Mouse (Mus musculus) granulocyte monocyte progenitor cell, adult 5-6 weeks (primary cell): ENCODE results near the gene Pip4p1. TPM values are rescaled to one million over a fixed set of nuclear protein-coding genes. Genes with fewer than 3 reads are reported as not detected.
"Not testable (repeated sequence)": the region's sequence is repeated elsewhere in the genome, so short reads cannot be mapped to it uniquely, and the experiment has no call there.

Experiments
- ATAC-seq: replicated peaks from 2 replicates; pipeline ENCODE4 v1.8.0; 2016; ENCODE audit warnings: mild to moderate bottlenecking, moderate TSS enrichment, inconsistent platforms; ENCODE audit not compliant: poor library complexity, severe bottlenecking
- total RNA-seq, 2 experiments: library from RNA; stranded (forward) in 1 of 2; stranded (reverse) in 1 of 2; fragments of 200-712, 200-1000 nt in 1 of 2; fragments of >200 nt in 1 of 2; fragmentation: Nextera tagmentation in 1 of 2; gene quantifications; 2 replicates each; pipeline ENCODE4 v1.2.3; 2014 to 2017

Gene Pip4p1
- total RNA-seq (2014; fragmentation: Nextera tagmentation) (48.4 and 72.7 TPM in 2 replicates), total RNA-seq (2017) (20.9 and 25.0 TPM in 2 replicates)

DNA sequence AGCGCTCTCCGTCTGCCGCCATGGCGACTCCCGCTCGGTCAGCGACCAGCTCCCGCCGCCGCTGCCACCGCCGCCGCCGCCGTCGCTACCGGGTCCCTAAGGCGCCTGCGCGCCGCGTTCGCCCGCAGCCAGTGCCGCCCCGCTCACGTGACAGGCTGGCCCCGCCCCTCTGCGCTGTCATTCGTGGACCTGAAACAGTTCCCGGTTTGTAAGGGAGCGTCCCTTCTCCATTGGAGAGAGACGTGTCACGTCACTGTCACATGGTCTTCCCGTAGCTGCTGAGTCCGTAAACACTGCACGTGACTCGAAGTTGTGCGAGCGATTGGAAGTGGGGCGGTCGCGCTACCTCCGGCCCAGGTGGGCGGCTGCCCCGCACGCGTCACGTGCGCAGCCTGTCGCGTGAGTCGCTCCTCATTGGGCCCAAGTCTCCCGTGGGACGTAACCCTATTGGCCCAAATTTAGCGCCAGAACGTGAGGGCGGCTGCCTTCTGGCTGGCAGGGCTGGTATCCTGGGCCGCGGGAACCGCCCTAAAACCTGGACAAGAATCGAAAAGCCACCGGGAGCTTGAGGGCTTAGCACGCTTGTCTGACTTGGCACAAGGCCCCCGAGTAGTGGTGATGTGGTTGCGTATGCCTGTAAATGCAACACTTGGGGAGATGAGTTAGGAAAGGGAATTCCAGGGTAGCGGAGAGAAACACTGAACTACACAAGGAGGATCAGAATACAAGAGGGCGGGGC is at the start of gene Pip4p1, which contains the start of gene Pnp:
TSS of gene Pip4p1 (minus strand) at position 103 of the 739 bp plus-strand sequence.
TSS of gene Pnp (plus strand) at position 329 of the 739 bp plus-strand sequence.
- ATAC-seq: peak; percentile 88

DNA sequence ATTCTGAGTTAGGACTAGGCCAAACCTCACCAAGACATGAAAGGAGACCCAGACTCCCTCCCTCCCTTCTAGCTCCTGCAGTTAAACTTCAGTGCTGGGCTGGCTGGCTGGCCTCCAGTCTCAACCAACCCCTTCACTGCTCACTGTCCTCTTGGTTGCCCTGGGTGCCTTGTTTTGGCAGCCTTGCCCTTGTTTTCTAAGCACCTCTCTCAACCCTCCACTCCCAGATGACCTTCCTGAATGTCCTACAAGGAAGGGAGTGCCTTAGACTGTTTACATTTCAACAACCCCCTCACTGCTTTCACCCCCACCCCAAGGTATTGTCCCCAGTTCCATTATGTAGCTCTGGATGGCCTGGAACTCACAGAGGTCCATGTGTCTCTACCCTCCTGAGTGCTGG is 49.0 kb upstream of the Pip4p1 start:
- ATAC-seq: no peak

DNA sequence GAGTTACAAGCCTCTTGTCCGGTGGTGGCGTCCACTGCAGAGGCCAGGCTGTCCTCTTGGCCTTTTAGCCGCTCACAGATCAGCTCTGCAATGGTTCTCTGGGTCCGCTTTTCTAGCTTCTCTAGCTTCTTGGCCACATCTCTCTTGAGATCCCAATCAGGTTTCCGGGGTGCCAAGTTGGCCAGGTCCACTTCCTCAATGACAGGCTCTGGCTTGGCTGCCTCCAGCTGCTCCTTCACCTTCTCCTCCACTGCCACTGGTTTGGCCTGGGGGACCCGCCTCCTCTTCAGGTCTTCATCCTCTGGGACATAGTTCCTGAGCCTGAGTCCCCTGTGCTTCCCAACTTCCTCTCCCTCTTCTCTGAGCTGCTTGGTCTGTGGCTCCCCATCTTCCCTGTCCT is 47.8 kb upstream of the Pip4p1 start:
- peak; percentile 74 for ATAC-seq

DNA sequence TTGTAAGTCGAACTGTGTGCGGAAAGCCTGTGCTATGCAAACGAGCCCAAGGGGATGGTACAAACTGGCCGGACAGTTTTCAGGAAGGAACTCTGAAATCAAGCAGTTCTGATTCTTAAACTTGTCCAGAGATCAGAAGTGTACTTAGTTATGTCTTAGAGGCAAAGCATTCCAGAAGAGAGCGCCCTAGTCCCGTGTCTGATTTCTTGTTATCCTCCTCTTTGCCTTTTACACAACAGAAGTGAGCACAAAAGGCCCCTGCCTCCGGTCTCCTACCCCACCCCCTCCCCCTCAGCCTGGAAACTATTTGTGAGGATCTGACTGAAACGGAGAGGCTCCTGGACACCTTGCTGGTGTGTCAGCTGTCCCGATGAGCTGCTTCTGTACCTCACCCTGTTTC is 46.0 kb upstream of the Pip4p1 start:
- ATAC-seq: no peak

DNA sequence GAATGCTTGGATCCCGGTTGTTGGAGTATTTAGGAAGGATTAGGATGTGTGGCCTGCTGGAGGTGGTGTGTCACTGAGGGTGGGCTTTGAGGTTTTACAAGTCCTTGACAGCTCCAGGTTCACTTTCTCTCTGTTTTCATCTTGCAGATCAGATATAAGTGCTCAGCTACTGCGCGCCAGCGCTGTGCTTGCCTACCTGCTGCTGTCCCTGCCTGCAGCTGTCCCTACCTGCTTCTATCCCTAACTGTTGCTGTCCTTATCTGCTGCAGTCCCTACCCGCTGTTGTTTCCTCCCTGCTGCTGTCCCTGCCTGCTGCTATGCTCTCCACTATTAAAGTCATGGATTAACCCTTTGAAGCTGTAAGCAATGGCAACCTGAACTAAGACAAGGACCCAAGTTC is 44.3 kb upstream of the Pip4p1 start:
- no peak for ATAC-seq

DNA sequence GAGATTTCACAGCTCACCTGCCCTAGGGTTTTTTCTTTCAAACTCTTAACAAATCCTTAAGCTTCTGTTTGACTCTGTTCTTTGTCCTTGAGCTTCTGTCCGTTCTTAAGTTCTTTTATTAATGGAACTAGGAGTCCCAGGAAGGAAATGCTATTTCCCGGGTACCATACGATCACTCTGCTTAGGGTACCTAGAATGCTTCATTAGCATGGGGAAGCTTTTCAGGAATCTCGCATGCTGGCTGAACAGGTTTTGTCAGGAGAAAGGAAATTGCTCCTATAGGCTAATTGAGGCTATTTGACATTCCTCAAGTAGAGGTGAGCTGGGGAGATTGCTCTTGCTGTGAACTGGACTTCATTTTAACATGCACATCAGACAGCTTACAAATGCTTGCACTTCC is 43.0 kb upstream of the Pip4p1 start:
- ATAC-seq: no peak

DNA sequence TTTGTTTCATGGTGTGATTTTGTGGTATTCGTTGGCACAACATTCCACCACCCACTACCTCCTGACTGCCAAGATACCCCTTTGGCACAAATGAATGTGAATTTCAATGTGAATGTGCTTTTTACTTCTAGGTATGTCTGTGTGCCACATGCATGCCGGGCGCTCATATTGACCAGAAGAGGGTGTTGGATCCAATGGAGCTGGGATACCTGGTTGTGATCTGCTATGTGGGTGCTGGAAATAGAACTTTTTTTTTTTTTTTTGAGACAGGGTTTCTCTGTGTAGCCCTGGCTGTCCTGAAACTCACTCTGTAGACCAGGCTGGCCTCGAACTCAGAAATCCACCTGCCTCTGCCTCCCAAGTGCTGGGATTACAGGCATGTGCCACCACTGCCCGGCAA is 42.4 kb upstream of the Pip4p1 start:
- ATAC-seq: not testable (repeated sequence)

DNA sequence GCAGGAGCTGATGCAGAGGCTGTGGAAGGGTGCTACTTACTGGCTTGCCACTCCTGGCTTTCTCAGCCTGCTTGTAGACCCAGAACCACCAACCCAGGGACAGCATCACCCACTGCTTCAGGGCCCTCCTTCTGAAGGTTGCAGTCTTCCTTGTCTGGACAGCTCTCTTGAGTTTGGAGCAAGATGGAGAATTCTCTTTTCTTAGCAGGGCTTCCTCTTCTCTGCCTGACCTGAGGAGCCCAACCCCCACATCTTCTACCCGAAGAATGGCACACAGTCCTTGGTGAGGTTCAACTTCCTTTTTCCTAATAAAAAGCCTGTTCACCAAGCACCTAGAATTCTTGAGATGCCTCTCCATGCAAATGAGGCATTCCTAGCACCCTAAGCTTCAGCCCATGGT is 40.2 kb upstream of the Pip4p1 start:
- peak; percentile 69 for ATAC-seq

DNA sequence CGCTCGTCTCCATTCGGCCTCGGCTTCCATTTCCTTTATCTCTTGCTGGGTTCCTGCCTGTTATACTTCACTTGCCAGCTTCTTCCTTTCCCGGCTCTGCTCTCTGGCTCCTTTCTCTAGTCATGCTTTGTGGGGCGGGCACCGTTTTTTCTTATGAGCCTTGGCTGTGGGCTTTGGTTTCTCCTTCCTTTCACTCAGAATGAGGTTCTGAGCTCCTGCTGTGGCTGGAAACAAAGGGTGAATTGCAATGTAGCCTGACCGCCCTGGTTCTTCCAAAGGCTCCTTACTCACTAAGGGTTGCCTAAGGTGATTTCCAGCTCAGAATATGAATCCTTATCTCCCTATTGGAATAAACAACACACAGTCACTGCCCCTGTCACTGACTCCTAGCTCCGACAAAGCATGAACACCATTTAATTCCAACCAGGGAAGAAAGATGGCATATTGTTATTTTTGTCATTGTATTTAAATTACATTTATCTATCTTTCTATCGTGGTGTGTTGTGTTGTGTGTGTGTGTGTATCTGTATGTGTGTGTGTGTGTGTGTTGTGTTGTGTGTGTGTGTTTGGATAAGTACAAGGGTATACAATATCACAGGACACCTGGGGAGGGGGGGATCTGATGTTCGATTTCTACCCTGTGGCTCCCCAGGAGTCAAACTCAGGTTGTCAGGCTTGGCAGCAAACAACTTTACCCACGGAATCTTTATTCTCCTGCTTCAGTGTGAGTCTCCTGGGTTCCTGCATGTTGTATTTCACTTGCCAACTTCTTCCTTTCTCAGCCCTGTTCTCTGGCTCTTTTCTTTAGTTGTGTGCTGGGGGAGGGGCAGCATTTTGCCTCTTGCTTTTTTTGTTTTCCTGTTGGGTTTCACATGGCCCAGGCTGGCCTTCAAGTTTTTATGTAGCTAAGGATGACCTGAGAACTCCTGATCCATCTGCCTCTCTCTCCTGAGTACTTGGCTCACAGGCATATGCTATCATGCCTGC is 39.2 kb upstream of the Pip4p1 start:
- peak; percentile 11; the same call in 1 of the 2 replicates for ATAC-seq

DNA sequence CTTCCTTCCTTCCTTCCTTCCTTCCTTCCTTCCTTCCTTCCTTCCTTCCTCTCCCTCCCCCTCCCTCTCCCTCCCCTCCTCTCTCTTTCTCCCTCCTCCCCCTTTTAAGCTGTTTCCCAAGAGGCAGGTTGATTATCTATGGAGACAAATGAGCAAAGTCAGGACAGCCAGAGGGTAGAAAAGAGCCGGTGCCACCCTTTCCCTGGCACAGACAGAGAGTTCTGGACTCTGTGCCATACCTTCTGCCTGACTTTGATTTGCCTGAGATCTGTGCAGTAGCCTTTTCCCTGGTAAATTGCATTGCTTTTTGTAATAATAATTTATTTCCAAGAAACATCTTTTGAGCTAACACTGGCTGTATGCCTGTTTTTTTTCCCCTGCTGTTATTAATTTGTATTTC is 38.4 kb upstream of the Pip4p1 start:
- ATAC-seq: no peak

DNA sequence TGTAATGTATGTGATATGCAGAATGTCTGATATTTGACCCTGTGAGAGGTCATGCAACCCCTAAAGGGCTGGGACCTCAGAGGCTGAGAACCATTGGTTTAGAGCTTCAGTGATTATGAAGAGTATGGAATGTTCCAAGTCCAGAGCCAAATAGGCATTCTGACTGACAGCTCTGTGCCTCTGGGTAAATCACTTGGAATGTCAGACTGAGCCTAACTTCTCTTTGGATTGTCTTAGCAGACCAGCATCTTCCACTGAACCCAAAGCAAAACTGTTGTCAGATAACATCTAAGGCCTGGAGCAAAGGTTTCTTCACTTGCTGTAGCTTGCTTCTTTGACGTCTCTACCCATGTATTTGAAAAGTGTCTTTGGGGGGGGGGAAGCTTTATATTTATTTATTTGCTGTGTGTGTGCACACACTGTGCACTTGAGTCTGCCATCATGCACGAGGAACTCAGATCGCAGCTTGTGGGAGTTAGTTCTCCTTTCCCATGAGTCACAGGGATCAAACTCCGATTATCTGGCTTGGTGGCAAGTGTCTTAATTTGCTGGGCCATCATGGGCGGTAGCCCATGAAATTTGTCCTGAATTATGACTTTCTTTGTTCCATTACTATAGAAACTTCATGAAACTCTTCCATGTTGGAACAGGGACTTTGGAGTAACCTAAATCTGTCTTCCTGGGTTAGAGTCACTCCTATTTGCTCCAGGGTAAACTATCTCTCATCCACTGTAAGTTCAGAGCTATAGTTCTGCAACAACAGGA is 37.7 kb upstream of the Pip4p1 start:
- ATAC-seq: 0 out of 2 replicates have a peak, but pooled peaks have one; percentile 37

DNA sequence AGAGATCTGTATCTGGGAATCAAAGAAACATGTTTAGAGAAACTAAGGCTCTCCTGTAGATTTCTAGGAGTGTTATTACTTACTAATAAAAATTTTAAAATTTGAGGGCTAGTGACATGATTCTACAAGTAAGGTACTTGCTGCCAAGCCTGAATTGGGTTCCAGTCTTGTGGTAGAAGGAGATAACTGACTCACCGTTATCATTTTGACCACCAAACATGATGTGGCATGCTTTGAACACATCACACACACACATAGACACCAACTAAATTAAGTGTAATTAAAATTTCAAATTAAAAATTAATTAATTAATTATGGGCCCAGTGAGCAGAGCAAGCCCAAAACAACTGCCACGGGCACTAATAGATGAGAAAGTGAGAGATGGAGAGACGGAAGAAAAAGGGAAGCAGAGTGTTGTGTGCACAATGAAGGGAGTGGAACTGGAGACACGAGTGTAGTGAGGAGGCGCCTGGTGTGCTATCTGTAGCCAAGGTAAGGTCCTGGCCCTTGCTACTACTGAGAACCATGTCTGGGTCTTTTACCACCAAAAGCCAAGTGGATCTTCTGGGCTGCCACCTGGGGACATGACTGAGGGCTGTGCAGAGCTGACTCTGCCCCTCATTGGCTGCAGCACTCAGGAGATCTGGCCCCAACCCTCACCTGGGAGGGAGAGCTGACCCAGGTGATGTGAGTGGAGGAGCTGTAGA is 27.8 kb upstream of the Pip4p1 start:
- not testable (repeated sequence) for ATAC-seq

DNA sequence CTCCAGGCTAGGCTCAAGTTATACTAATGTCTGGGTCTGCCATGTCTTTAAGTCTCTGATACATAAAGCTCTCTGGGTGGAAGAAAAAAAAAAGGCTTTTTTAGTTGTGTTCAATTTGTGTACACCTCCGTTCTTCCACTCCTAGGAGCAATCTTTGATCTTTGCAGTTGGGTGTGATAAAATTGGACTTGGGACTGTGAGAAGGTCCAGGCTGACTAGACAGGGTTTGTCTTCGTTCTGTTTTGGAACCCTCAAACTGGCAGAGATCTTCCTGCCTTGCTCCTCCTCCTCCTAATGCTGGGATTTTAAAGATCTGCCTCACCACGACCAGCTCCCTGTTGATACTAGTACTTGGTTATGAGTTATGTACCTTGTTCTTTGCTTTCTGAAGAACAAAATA is 26.5 kb upstream of the Pip4p1 start:
- ATAC-seq: not testable (repeated sequence)

DNA sequence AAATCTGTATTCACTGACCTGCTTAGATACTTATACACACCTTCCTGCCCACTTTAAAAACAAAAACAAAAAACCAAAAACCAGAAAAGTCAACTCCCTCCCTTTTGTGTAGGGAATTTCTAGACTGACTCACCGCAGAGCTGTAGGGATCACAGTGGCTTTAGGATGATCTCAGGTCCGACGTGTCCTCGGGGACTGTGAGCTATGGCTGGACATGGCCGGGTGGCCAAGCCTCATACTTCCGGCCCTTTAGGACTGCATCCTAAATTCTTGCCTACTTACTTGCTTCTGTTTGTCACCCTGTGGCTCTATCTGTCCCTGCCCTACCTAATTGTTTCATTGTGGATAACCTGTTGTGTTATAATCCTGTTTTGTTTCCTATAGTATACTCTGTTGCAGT is 26.1 kb upstream of the Pip4p1 start:
- ATAC-seq: not testable (repeated sequence)

DNA sequence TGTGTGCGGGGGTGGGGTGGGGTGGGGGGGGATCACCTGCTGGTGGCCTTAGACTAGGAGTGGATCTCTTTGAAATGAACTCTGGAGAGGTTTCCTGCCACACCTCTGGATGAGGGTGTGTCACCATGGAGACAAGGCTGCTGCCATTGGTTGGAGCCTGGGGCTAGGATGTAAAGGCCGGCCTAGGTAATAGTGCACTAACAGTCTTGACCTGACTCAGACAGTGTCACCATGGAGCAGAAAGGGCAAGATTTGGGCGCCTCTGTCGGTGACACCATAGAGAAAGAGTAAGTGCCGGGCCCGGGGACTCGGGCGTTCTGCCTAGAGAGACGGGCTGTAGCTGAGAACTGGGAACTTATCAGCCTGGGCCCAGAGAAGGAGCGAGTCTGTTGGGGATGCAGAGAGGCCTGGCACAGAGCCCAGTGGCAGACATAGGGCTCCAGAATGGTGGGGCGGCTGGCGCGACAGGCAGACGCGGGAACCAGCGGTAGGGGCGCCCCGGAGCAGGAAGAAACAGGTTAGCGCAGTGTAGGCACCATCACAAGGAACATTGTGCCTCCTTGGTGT is 25.4 kb upstream of the Pip4p1 start, which contains the start of gene Pnp2:
TSS of gene Pnp2 (plus strand) at position 51 of the 567 bp plus-strand sequence.
- peak; percentile 65 for ATAC-seq

DNA sequence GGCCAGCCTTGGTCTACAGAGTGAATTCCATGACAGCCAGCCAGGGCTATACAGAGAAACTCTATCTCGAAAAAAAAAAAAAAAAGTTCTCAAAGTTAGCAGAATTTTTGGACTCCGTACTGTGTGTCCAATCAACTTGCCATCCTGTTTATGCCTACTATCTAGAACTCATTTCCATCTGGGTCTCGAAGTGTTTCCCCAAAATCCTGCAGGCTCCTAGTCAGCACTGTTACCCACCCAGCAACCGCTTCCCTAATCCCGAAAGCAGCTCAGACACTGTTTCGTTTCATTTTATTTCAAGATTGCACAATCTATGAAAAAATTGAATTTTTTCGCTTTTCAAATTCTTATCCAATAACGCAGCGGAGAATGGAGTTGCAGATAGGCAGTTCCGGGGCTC is 24.8 kb upstream of the Pip4p1 start:
- ATAC-seq: peak; percentile 45

DNA sequence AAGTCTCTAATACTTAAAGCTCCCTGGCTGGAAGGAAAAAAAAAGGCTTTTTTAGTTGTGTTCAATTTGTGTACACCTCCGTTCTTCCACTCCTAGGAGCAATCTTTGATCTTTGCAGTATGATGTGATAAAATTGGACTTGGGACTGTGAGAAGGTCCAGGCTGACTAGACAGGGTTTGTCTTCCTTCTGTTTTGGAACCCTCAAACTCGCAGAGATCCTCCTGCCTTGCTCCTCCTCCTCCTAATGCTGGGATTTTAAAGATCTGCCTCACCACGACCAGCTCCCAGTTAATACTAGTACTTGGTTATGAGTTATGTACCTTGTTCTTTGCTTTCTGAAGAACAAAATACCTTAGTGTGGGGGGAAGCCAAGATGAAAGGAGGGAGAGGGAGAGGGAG is 14.9 kb upstream of the Pip4p1 start:
- ATAC-seq: not testable (repeated sequence)

DNA sequence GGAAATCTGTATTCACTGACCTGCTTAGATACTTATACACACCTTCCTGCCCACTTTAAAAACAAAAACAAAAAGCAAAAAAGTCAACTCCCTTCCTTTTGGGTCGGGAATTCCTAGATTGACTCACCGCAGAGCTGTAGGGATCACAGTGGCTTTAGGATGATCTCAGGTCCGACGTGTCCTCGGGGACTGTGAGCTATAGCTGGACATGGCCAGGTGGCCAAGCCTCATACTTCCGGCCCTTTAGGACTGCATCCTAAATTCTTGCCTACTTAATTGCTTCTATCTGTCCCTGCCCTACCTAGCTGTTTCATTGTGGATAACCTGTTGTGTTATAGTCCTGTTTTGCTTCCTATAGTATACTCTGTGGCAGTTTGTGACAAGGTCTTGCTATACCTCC is 14.4 kb upstream of the Pip4p1 start:
- ATAC-seq: not testable (repeated sequence)

DNA sequence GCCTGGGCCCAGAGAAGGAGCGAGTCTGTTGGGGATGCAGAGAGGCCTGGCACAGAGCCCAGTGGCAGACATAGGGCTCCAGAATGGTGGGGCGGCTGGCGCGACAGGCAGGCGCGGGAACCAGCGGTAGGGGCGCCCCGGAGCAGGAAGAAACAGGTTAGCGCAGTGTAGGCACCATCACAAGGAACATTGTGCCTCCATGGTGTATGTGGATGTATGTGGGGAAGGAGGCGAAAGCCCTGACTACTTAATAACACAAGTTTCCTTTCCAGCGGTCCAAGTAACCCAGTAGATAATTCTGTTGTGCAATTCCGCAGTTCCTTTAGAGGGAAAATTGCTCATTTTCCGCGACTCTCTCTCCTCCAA is 14.0 kb upstream of the Pip4p1 start:
- peak; percentile 65 for ATAC-seq
